Mouse (Mus musculus): Measurements from ENCODE around the gene Rhox4c.
"Not testable (repeated sequence)": the region's sequence is repeated elsewhere in the genome, so short reads cannot be mapped to it uniquely, and the experiment has no call there.

DNA sequence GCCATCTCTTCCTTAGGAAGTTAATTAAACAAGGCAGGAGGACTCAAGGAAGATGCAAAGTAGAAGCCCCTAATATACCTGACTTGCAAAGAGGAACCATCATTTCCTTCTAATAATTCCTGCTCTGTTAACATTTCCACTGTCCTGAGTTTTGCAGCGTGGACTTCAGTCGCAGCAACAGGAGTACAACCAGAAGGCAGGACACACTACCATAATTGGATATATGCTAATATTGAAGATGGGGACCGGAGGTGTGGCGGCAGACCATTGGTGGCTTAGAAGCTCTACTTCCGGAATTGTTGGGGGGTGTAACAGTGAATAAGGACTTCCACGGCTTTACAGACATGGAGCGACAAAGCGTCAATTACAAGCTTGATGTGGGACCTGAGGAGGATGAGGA, 50.0 kb downstream of the Rhox4c start, which contains the start of gene Rhox2e:
- TF ChIP-seq CTCF (IDR thresholded peaks at IDR 0.05; ENCODE audit: low read depth, low read length); POLR2A (IDR thresholded peaks at IDR 0.05; ENCODE audit: borderline replicate concordance, low read depth, low read length): not testable (repeated sequence)
